Mouse (Mus musculus) limb, embryonic 12.5 days (tissue): ENCODE measurements around the gene Eif3c. TPM values are rescaled to one million over a fixed set of nuclear protein-coding genes. Genes with fewer than 3 reads are reported as not detected.

Experiments
- microRNA-seq: library from miRNA; unstranded; fragments of <30 nt; microRNA quantifications from one replicate; pipeline ENCODE4, GENCODE M21; 2017
- polyA plus RNA-seq: library from polyadenylated mRNA; unstranded; fragments of >200 nt; fragmentation: Nextera tagmentation; extraction: Ambion mirVana; gene quantifications from 2 replicates; pipeline ENCODE4 v1.2.1, GENCODE M21; 2016

Gene Eif3c
- polyA plus RNA-seq, 1 experiment from 2014 or later: 202 TPM

Small RNAs within 50 kb of the gene (microRNA-seq; reads per million reads assigned to microRNA genes)
- 0.93 reads per million for gene Mir7059

Other genes starting within 250 kb of the Eif3c start
- gene Lat, start 196.8 kb downstream of the Eif3c start, polyA plus RNA-seq: 2.9 and 3.2 TPM in 2 replicates
- gene Spns1, start 189.0 kb downstream of the Eif3c start, polyA plus RNA-seq: 57.2 and 58.8 TPM in 2 replicates
- 2.9 and 3.2 TPM in 2 replicates for gene Nfatc2ip, start 169.7 kb downstream of the Eif3c start, polyA plus RNA-seq
- not detected in 2 replicates for gene Cd19, start 151.5 kb downstream of the Eif3c start, polyA plus RNA-seq
- 37.1 and 37.7 TPM in 2 replicates for gene Rabep2, start 137.7 kb downstream of the Eif3c start, polyA plus RNA-seq
- gene Atp2a1, start 103.3 kb downstream of the Eif3c start, polyA plus RNA-seq: 52.5 and 54.1 TPM in 2 replicates
- 57.8 and 59.9 TPM in 2 replicates for gene Sh2b1, start 91.0 kb downstream of the Eif3c start, polyA plus RNA-seq
- 137 and 140 TPM in 2 replicates for gene Tufm, start 79.0 kb downstream of the Eif3c start, polyA plus RNA-seq
- 59.6 and 65.8 TPM in 2 replicates for gene Atxn2l, start 63.0 kb downstream of the Eif3c start, polyA plus RNA-seq
- gene Apobr, start 18.5 kb upstream of the Eif3c start, polyA plus RNA-seq: 0.56 and 0.90 TPM in 2 replicates
- gene Cln3, start 19.4 kb upstream of the Eif3c start, polyA plus RNA-seq: 34.0 TPM in 2 replicates
- gene Il27, start 28.5 kb upstream of the Eif3c start, polyA plus RNA-seq: not detected in 2 replicates
- 0.28 TPM in 1 of 2 replicates, not detected in the other for gene Nupr1, start 64.5 kb upstream of the Eif3c start, polyA plus RNA-seq
- 47.7 and 49.1 TPM in 2 replicates for gene Sgf29, start 82.9 kb upstream of the Eif3c start, polyA plus RNA-seq
- 0.83 and 1.2 TPM in 2 replicates for gene Sult1a1, start 110.0 kb upstream of the Eif3c start, polyA plus RNA-seq
- 145 and 156 TPM in 2 replicates for gene Bola2, start 129.0 kb upstream of the Eif3c start, polyA plus RNA-seq
- 14.5 and 14.7 TPM in 2 replicates for gene Slx1b, start 129.4 kb upstream of the Eif3c start, polyA plus RNA-seq
- 36.6 and 39.1 TPM in 2 replicates for gene Coro1a, start 141.4 kb upstream of the Eif3c start, polyA plus RNA-seq
- 36.4 and 38.5 TPM in 2 replicates for gene Mapk3, start 193.2 kb upstream of the Eif3c start, polyA plus RNA-seq
- 1.3 and 2.4 TPM in 2 replicates for gene Gdpd3, start 199.9 kb upstream of the Eif3c start, polyA plus RNA-seq
- 104 and 126 TPM in 2 replicates for gene Ypel3, start 210.5 kb upstream of the Eif3c start, polyA plus RNA-seq
- 0.50 and 0.68 TPM in 2 replicates for gene Tbx6, start 215.1 kb upstream of the Eif3c start, polyA plus RNA-seq
- 378 and 401 TPM in 2 replicates for gene Ppp4c, start 226.1 kb upstream of the Eif3c start, polyA plus RNA-seq
- gene Fam57b, start 231.3 kb upstream of the Eif3c start, polyA plus RNA-seq: 0.19 and 0.33 TPM in 2 replicates